8 mouse cellular contexts compared by ENCODE assay signal in genomic region chr2:152375652-152376344, GRCm38 (mm10). TPM values are rescaled to one million over a fixed set of nuclear protein-coding genes. Genes with fewer than 3 reads are reported as not detected.
A peak's percentile ranks its signal among the peaks of the same experiment; 100 is the strongest.
DNase-seq lines count a peak whose midpoint lies in the region; ATAC-seq and TF ChIP-seq lines count a peak whose summit lies in the region.

No protein-coding gene starts in this region.

- no peaks in the 10 kb centered on the region for H3K9me3 ChIP-seq in heart, embryonic 10.5 days
- no peaks in the 10 kb centered on the region for H3K9me3 ChIP-seq in intestine, postnatal 0 days (ENCODE audit: control insufficient read depth)
- no peaks in the 10 kb centered on the region for H3K9me3 ChIP-seq in neural tube, embryonic 11.5 days (ENCODE audit: control insufficient read depth, low read length)

- H3K27me3 ChIP-seq in heart, embryonic 10.5 days (ENCODE audit: insufficient read depth, poor library complexity, severe bottlenecking): peaks cover 38% of the 10 kb centered on the region
- peaks cover 4% of the 10 kb centered on the region; the same call in 1 of the 2 replicates for H3K27me3 ChIP-seq in heart, adult 2 months (ENCODE audit: control insufficient read depth, insufficient read depth, low read length)
- peaks cover 17% of the 10 kb centered on the region for H3K27me3 ChIP-seq in intestine, postnatal 0 days (replicated peaks; ENCODE audit: control insufficient read depth, insufficient read depth, low read length)
- no peaks in the 10 kb centered on the region; the same call in 1 of the 2 replicates for H3K27me3 ChIP-seq in neural tube, embryonic 11.5 days (ENCODE audit: control insufficient read depth, insufficient read depth, low read length)

- WGBS in heart, embryonic 10.5 days: 5% methylated on average over 21 of the region's 21 CpGs
- 26% methylated on average over 21 of the region's 21 CpGs for WGBS in heart, adult 2 months
- 10% methylated on average over 21 of the region's 21 CpGs for WGBS in intestine, postnatal 0 days
- 3% methylated on average over 21 of the region's 21 CpGs for WGBS in neural tube, embryonic 11.5 days

- intact Hi-C loops in heart, adult 2 months (cut with DNase I): no loop called here
- intact Hi-C loops in gastrocnemius, postnatal 14 days (cut with DNase I; ENCODE audit: low total_unique reads): no loop called here

- H3K79me2 ChIP-seq in heart, adult 2 months (replicated peaks; ENCODE audit: control insufficient read depth, insufficient read depth, low read length): no peaks in the 10 kb centered on the region

- H3K9ac ChIP-seq in heart, adult 2 months (ENCODE audit: low read depth, low read length): no peak overlapping the region
- H3K9ac ChIP-seq in intestine, postnatal 0 days (ENCODE audit: low read depth, low read length): no peak overlapping the region
- peak overlapping the region; percentile 43; the same call in 1 of the 2 replicates for H3K9ac ChIP-seq in neural tube, embryonic 11.5 days (ENCODE audit: low read length)

- TF ChIP-seq POLR2A in heart, adult 2 months (IDR thresholded peaks at IDR 0.05; ENCODE audit: insufficient read depth, low read depth, low read length): no peak

- 0 out of 2 replicates have a peak overlapping the region, but pooled peaks have one; percentile 21 for H3K4me2 ChIP-seq in intestine, postnatal 0 days (replicated peaks; ENCODE audit: low read depth)
- peak overlapping the region; percentile 40 for H3K4me2 ChIP-seq in neural tube, embryonic 11.5 days (ENCODE audit: low read depth)

- TF ChIP-seq EP300 in heart, adult 2 months (IDR thresholded peaks at IDR 0.05; ENCODE audit: insufficient read depth, low read depth, low read length): no peak

- H3K36me3 ChIP-seq in heart, embryonic 10.5 days: no peaks in the 10 kb centered on the region
- no peaks in the 10 kb centered on the region for H3K36me3 ChIP-seq in heart, adult 2 months (ENCODE audit: control insufficient read depth, insufficient read depth, low read length)
- no peaks in the 10 kb centered on the region for H3K36me3 ChIP-seq in intestine, postnatal 0 days (ENCODE audit: control insufficient read depth, insufficient read depth)
- no peaks in the 10 kb centered on the region for H3K36me3 ChIP-seq in neural tube, embryonic 11.5 days (ENCODE audit: control insufficient read depth, insufficient read depth, low read length)

- TF ChIP-seq CTCF in heart, adult 2 months (IDR thresholded peaks at IDR 0.05): no peak
- TF ChIP-seq CTCF in intestine, postnatal 0 days (IDR thresholded peaks at IDR 0.05; ENCODE audit: low read depth): no peak

- no peak for DNase-seq in heart, embryonic 10.5 days (ENCODE audit: low spot score)
- no peak for DNase-seq in heart, adult 2 months
- peak; percentile 76 for DNase-seq in embryo, embryonic 11 days
- peak; percentile 76 for DNase-seq in neural tube, embryonic 11.5 days (ENCODE audit: low spot score)
- DNase-seq in gastrocnemius, postnatal 14 days: no peak
- DNase-seq in ovary, postnatal 14 days (ENCODE audit: low spot score): no peak

- peak overlapping the region; percentile 42 for H3K4me3 ChIP-seq in heart, embryonic 10.5 days
- H3K4me3 ChIP-seq in heart, adult 2 months: no peak overlapping the region
- H3K4me3 ChIP-seq in intestine, postnatal 0 days (ENCODE audit: low read depth, low read length): no peak overlapping the region
- H3K4me3 ChIP-seq in neural tube, embryonic 11.5 days (ENCODE audit: low read depth, low read length): no peak overlapping the region

- peaks cover 24% of the 10 kb centered on the region for H3K4me1 ChIP-seq in heart, embryonic 10.5 days
- no peaks in the 10 kb centered on the region for H3K4me1 ChIP-seq in heart, adult 2 months (ENCODE audit: control insufficient read depth, insufficient read depth, low read length)
- no peaks in the 10 kb centered on the region for H3K4me1 ChIP-seq in intestine, postnatal 0 days (replicated peaks; ENCODE audit: control insufficient read depth, insufficient read depth, low read length)
- H3K4me1 ChIP-seq in neural tube, embryonic 11.5 days (ENCODE audit: control insufficient read depth, insufficient read depth, low read length): peaks cover 5% of the 10 kb centered on the region

- peak overlapping the region; percentile 50 for H3K27ac ChIP-seq in heart, embryonic 10.5 days
- no peak overlapping the region for H3K27ac ChIP-seq in heart, adult 2 months
- H3K27ac ChIP-seq in intestine, postnatal 0 days (ENCODE audit: low read depth, low read length): no peak overlapping the region
- peak overlapping the region; percentile 57 for H3K27ac ChIP-seq in neural tube, embryonic 11.5 days (ENCODE audit: low read depth, low read length)

- no peak for ATAC-seq in intestine, postnatal 0 days
- peak; percentile 86 for ATAC-seq in neural tube, embryonic 11.5 days (ENCODE audit: insufficient read depth, low FRiP score, low TSS enrichment)
- ATAC-seq in erythroblast, adult 5-6 weeks (replicated peaks; ENCODE audit: low FRiP score, poor library complexity, severe bottlenecking): no peak

RNA-seq across cellular contexts. Expression of gene Nrsn2, which starts 0.6 kb away (rescaled TPM):
- 3.1 and 3.3 TPM in 2 replicates for polyA plus RNA-seq in heart, embryonic 10.5 days (2016; fragmentation: Nextera tagmentation; extraction: Ambion mirVana)
- not detected for total RNA-seq in heart, adult 2 months (2021)
- 0.31 TPM in 1 of 2 replicates, not detected in the other for polyA plus RNA-seq in heart, adult 2 months (2012; rRNA removed)
- polyA plus RNA-seq in intestine, postnatal 0 days (2015; fragmentation: Nextera tagmentation; extraction: Ambion mirVana): 4.1 and 4.7 TPM in 2 replicates
- 7.6 TPM in 2 replicates for polyA plus RNA-seq in neural tube, embryonic 11.5 days (2014; fragmentation: Nextera tagmentation; extraction: Ambion mirVana)
- total RNA-seq in gastrocnemius, postnatal 14 days (2021): not detected
- total RNA-seq in erythroblast, adult 5-6 weeks (2015; ENCODE audit: low replicate concordance): not detected in 2 replicates
- total RNA-seq in erythroblast, adult 5-6 weeks (2017; ENCODE audit: low replicate concordance): not detected in 2 replicates

RNA-seq across cellular contexts. Expression of gene Sox12, which starts 22.1 kb away (rescaled TPM):
- 6.7 and 10.5 TPM in 2 replicates for polyA plus RNA-seq in heart, embryonic 10.5 days (2016; fragmentation: Nextera tagmentation; extraction: Ambion mirVana)
- total RNA-seq in heart, adult 2 months (2021): 1 to 10 TPM; 6.9 to 8.3 TPM
- 7.6 and 8.8 TPM in 2 replicates for polyA plus RNA-seq in heart, adult 2 months (2012; rRNA removed)
- polyA plus RNA-seq in intestine, postnatal 0 days (2015; fragmentation: Nextera tagmentation; extraction: Ambion mirVana): 2.8 and 3.1 TPM in 2 replicates
- polyA plus RNA-seq in neural tube, embryonic 11.5 days (2014; fragmentation: Nextera tagmentation; extraction: Ambion mirVana): 19.1 and 21.4 TPM in 2 replicates
- total RNA-seq in gastrocnemius, postnatal 14 days (2021): 1 to 10 TPM; 2.9 to 4.3 TPM
- total RNA-seq in erythroblast, adult 5-6 weeks (2015; ENCODE audit: low replicate concordance): 2.3 and 2.5 TPM in 2 replicates
- total RNA-seq in erythroblast, adult 5-6 weeks (2017; ENCODE audit: low replicate concordance): 0.42 and 1.2 TPM in 2 replicates

RNA-seq across cellular contexts. Expression of gene Trib3, which starts 32.0 kb away (rescaled TPM):
- 5.1 and 5.3 TPM in 2 replicates for polyA plus RNA-seq in heart, embryonic 10.5 days (2016; fragmentation: Nextera tagmentation; extraction: Ambion mirVana)
- 1 to 10 TPM; 2.4 to 3.6 TPM for total RNA-seq in heart, adult 2 months (2021)
- 2.3 and 3.3 TPM in 2 replicates for polyA plus RNA-seq in heart, adult 2 months (2012; rRNA removed)
- polyA plus RNA-seq in intestine, postnatal 0 days (2015; fragmentation: Nextera tagmentation; extraction: Ambion mirVana): 2.5 and 2.9 TPM in 2 replicates
- polyA plus RNA-seq in neural tube, embryonic 11.5 days (2014; fragmentation: Nextera tagmentation; extraction: Ambion mirVana): 1.1 and 1.4 TPM in 2 replicates
- total RNA-seq in gastrocnemius, postnatal 14 days (2021): 1 to 10 TPM; 1.0 to 1.6 TPM
- total RNA-seq in erythroblast, adult 5-6 weeks (2015; ENCODE audit: low replicate concordance): 1.0 TPM in 1 of 2 replicates, not detected in the other
- total RNA-seq in erythroblast, adult 5-6 weeks (2017; ENCODE audit: low replicate concordance): 0.26 and 0.98 TPM in 2 replicates

RNA-seq across cellular contexts. Expression of gene Zcchc3, which starts 39.0 kb away (rescaled TPM):
- 50.6 and 71.3 TPM in 2 replicates for polyA plus RNA-seq in heart, embryonic 10.5 days (2016; fragmentation: Nextera tagmentation; extraction: Ambion mirVana)
- total RNA-seq in heart, adult 2 months (2021): 1 to 10 TPM; 6.7 to 9.1 TPM
- polyA plus RNA-seq in heart, adult 2 months (2012; rRNA removed): 4.0 and 5.5 TPM in 2 replicates
- 15.7 and 18.1 TPM in 2 replicates for polyA plus RNA-seq in intestine, postnatal 0 days (2015; fragmentation: Nextera tagmentation; extraction: Ambion mirVana)
- polyA plus RNA-seq in neural tube, embryonic 11.5 days (2014; fragmentation: Nextera tagmentation; extraction: Ambion mirVana): 52.7 and 55.2 TPM in 2 replicates
- 1 to 10 TPM; 2.7 to 3.2 TPM for total RNA-seq in gastrocnemius, postnatal 14 days (2021)
- 0.58 and 2.3 TPM in 2 replicates for total RNA-seq in erythroblast, adult 5-6 weeks (2015; ENCODE audit: low replicate concordance)
- 0.84 and 1.2 TPM in 2 replicates for total RNA-seq in erythroblast, adult 5-6 weeks (2017; ENCODE audit: low replicate concordance)

RNA-seq across cellular contexts. Expression of gene 6820408C15Rik, which starts 39.6 kb away (rescaled TPM):
- polyA plus RNA-seq in heart, embryonic 10.5 days (2016; fragmentation: Nextera tagmentation; extraction: Ambion mirVana): 1.2 and 1.4 TPM in 2 replicates
- total RNA-seq in heart, adult 2 months (2021): 1 to 10 TPM; 1.5 to 2.4 TPM
- 2.5 and 4.0 TPM in 2 replicates for polyA plus RNA-seq in heart, adult 2 months (2012; rRNA removed)
- 0.34 and 0.37 TPM in 2 replicates for polyA plus RNA-seq in intestine, postnatal 0 days (2015; fragmentation: Nextera tagmentation; extraction: Ambion mirVana)
- 0.22 and 0.52 TPM in 2 replicates for polyA plus RNA-seq in neural tube, embryonic 11.5 days (2014; fragmentation: Nextera tagmentation; extraction: Ambion mirVana)
- total RNA-seq in gastrocnemius, postnatal 14 days (2021): not detected
- total RNA-seq in erythroblast, adult 5-6 weeks (2015; ENCODE audit: low replicate concordance): not detected in 2 replicates
- not detected in 2 replicates for total RNA-seq in erythroblast, adult 5-6 weeks (2017; ENCODE audit: low replicate concordance)

Comparison
In these comparisons a context has a peak if more than half of its experiments do, and no peak if none do; other contexts are left out.
1. H3K27ac ChIP-seq: peak in heart, embryonic 10.5 days (single experiment) and neural tube, embryonic 11.5 days (single experiment); none in heart, adult 2 months (single experiment) and intestine, postnatal 0 days (single experiment).
2. DNase-seq: peak in embryo, embryonic 11 days (single experiment) and neural tube, embryonic 11.5 days (single experiment); none in heart, embryonic 10.5 days (single experiment), heart, adult 2 months (0 of 2), gastrocnemius, postnatal 14 days (single experiment) and ovary, postnatal 14 days (single experiment).